Mouse (Mus musculus): ENCODE measurements at regions not wholly inside any gene's neighbourhood (a gene's known extent, or its start where the extent isn't known, plus 50 kb on each side); places are given as distances from the start of the nearest gene placed in this dataset.

- ATAC-seq: no peak
- 90% methylated on average over 9 of the region's 9 CpGs for WGBS
- H3K4me2 ChIP-seq (ENCODE audit: low read length): no peak overlapping the region
Observed at GRCm38 (mm10) chr12:77833411-77834169, 360.5 kb upstream of the Gm6657 start.

GRCm38 (mm10) chr12:77834891-77835290 is 359.2 kb upstream of the Gm6657 start:
- H3K36me3 ChIP-seq (ENCODE audit: control insufficient read depth, insufficient read depth, low read length): no peaks in the 10 kb centered on the region
- ATAC-seq: no peak
- H3K27ac ChIP-seq (ENCODE audit: low read length): no peak overlapping the region
- no peaks in the 10 kb centered on the region for H3K27me3 ChIP-seq (ENCODE audit: control insufficient read depth, insufficient read depth, low read depth, low read length)
- no peak overlapping the region for H3K4me3 ChIP-seq (ENCODE audit: low read depth, low read length)
- H3K9ac ChIP-seq (ENCODE audit: low read depth, low read length): no peak overlapping the region
- H3K4me2 ChIP-seq (ENCODE audit: low read length): no peak overlapping the region
- H3K4me1 ChIP-seq (ENCODE audit: control insufficient read depth, insufficient read depth, low read length): no peaks in the 10 kb centered on the region
- no peaks in the 10 kb centered on the region for H3K9me3 ChIP-seq (replicated peaks; ENCODE audit: control insufficient read depth, low read length, poor library complexity, severe bottlenecking)
- WGBS: 84% methylated on average over 1 of the region's 1 CpGs

More at GRCm38 (mm10) chr12:77833411-77834169, 360.5 kb upstream of the Gm6657 start:
- Histone ChIP-seq H3K36me3 (ENCODE audit: control insufficient read depth, insufficient read depth, low read length) (no peaks in the 10 kb centered on the region), H3K27ac (ENCODE audit: low read length) (no peak overlapping the region), H3K27me3 (ENCODE audit: control insufficient read depth, insufficient read depth, low read depth, low read length) (no peaks in the 10 kb centered on the region), H3K4me3 (ENCODE audit: low read depth, low read length) (no peak overlapping the region), H3K4me1 (ENCODE audit: control insufficient read depth, insufficient read depth, low read length) (no peaks in the 10 kb centered on the region), H3K9me3 (replicated peaks; ENCODE audit: control insufficient read depth, low read length, poor library complexity, severe bottlenecking) (no peaks in the 10 kb centered on the region), H3K9ac (ENCODE audit: low read depth, low read length) (no peak overlapping the region)

- Histone ChIP-seq H3K4me1 (ENCODE audit: control insufficient read depth, insufficient read depth, low read length) (no peaks in the 10 kb centered on the region), H3K36me3 (ENCODE audit: control insufficient read depth, insufficient read depth, low read length) (no peaks in the 10 kb centered on the region), H3K9ac (ENCODE audit: low read depth, low read length) (no peak overlapping the region), H3K9me3 (replicated peaks; ENCODE audit: control insufficient read depth, low read length, poor library complexity, severe bottlenecking) (no peaks in the 10 kb centered on the region), H3K4me2 (ENCODE audit: low read length) (no peak overlapping the region), H3K4me3 (ENCODE audit: low read depth, low read length) (no peak overlapping the region), H3K27ac (ENCODE audit: low read length) (no peak overlapping the region), H3K27me3 (ENCODE audit: control insufficient read depth, insufficient read depth, low read depth, low read length) (no peaks in the 10 kb centered on the region)
- WGBS: 72% methylated on average over 2 of the region's 2 CpGs
- no peak for ATAC-seq
Observed at GRCm38 (mm10) chr12:77836231-77836630, 357.8 kb upstream of the Gm6657 start.

- Histone ChIP-seq H3K27me3 (ENCODE audit: control insufficient read depth, insufficient read depth, low read depth, low read length) (no peaks in the 10 kb centered on the region), H3K9me3 (replicated peaks; ENCODE audit: control insufficient read depth, low read length, poor library complexity, severe bottlenecking) (no peaks in the 10 kb centered on the region), H3K4me2 (ENCODE audit: low read length) (no peak overlapping the region), H3K36me3 (ENCODE audit: control insufficient read depth, insufficient read depth, low read length) (no peaks in the 10 kb centered on the region), H3K4me1 (ENCODE audit: control insufficient read depth, insufficient read depth, low read length) (no peaks in the 10 kb centered on the region; the same call in 1 of the 2 replicates), H3K9ac (ENCODE audit: low read depth, low read length) (no peak overlapping the region), H3K27ac (ENCODE audit: low read length) (no peak overlapping the region), H3K4me3 (ENCODE audit: low read depth, low read length) (no peak overlapping the region)
- WGBS: 25% methylated on average over 7 of the region's 7 CpGs
- no peak for ATAC-seq
Observed at GRCm38 (mm10) chr12:77841844-77842415, 352.1 kb upstream of the Gm6657 start.

- peaks cover 13% of the 10 kb centered on the region for H3K4me1 ChIP-seq (ENCODE audit: control insufficient read depth, insufficient read depth, low read length)
- H3K36me3 ChIP-seq (ENCODE audit: control insufficient read depth, insufficient read depth, low read length): no peaks in the 10 kb centered on the region
- H3K4me3 ChIP-seq (ENCODE audit: low read depth, low read length): no peak overlapping the region
- 0 out of 2 replicates have a peak, but pooled peaks have one; percentile 67 for ATAC-seq
- 12% methylated on average over 9 of the region's 9 CpGs for WGBS
- H3K4me2 ChIP-seq (ENCODE audit: low read length): no peak overlapping the region
- H3K9ac ChIP-seq (ENCODE audit: low read depth, low read length): no peak overlapping the region
- no peaks in the 10 kb centered on the region for H3K27me3 ChIP-seq (ENCODE audit: control insufficient read depth, insufficient read depth, low read depth, low read length)
- H3K9me3 ChIP-seq (replicated peaks; ENCODE audit: control insufficient read depth, low read length, poor library complexity, severe bottlenecking): no peaks in the 10 kb centered on the region
- H3K27ac ChIP-seq (ENCODE audit: low read length): peak overlapping the region; percentile 32; the same call in 1 of the 2 replicates
Observed at GRCm38 (mm10) chr12:77852595-77853577, 341.2 kb upstream of the Gm6657 start.

GRCm38 (mm10) chr12:77854281-77855075 is 339.6 kb upstream of the Gm6657 start:
- peaks cover 13% of the 10 kb centered on the region for H3K4me1 ChIP-seq (ENCODE audit: control insufficient read depth, insufficient read depth, low read length)
- no peaks in the 10 kb centered on the region for H3K36me3 ChIP-seq (ENCODE audit: control insufficient read depth, insufficient read depth, low read length)
- WGBS: 52% methylated on average over 15 of the region's 15 CpGs
- no peak overlapping the region for H3K4me2 ChIP-seq (ENCODE audit: low read length)
- H3K4me3 ChIP-seq (ENCODE audit: low read depth, low read length): no peak overlapping the region
- no peaks in the 10 kb centered on the region for H3K27me3 ChIP-seq (ENCODE audit: control insufficient read depth, insufficient read depth, low read depth, low read length)
- H3K27ac ChIP-seq (ENCODE audit: low read length): no peak overlapping the region
- no peak for ATAC-seq
- no peaks in the 10 kb centered on the region for H3K9me3 ChIP-seq (replicated peaks; ENCODE audit: control insufficient read depth, low read length, poor library complexity, severe bottlenecking)
- H3K9ac ChIP-seq (ENCODE audit: low read depth, low read length): no peak overlapping the region

GRCm38 (mm10) chr12:77855796-77856195 is 338.2 kb upstream of the Gm6657 start:
- no peak overlapping the region for H3K9ac ChIP-seq (ENCODE audit: low read depth, low read length)
- no peaks in the 10 kb centered on the region for H3K27me3 ChIP-seq (ENCODE audit: control insufficient read depth, insufficient read depth, low read depth, low read length)
- H3K4me3 ChIP-seq (ENCODE audit: low read depth, low read length): no peak overlapping the region
- peaks cover 13% of the 10 kb centered on the region for H3K4me1 ChIP-seq (ENCODE audit: control insufficient read depth, insufficient read depth, low read length)
- ATAC-seq: no peak
- H3K4me2 ChIP-seq (ENCODE audit: low read length): no peak overlapping the region
- H3K9me3 ChIP-seq (replicated peaks; ENCODE audit: control insufficient read depth, low read length, poor library complexity, severe bottlenecking): no peaks in the 10 kb centered on the region
- WGBS: 61% methylated on average over 12 of the region's 12 CpGs
- H3K36me3 ChIP-seq (ENCODE audit: control insufficient read depth, insufficient read depth, low read length): no peaks in the 10 kb centered on the region
- H3K27ac ChIP-seq (ENCODE audit: low read length): no peak overlapping the region

- Histone ChIP-seq H3K4me1 (ENCODE audit: control insufficient read depth, insufficient read depth, low read length) (peaks cover 13% of the 10 kb centered on the region), H3K9me3 (replicated peaks; ENCODE audit: control insufficient read depth, low read length, poor library complexity, severe bottlenecking) (no peaks in the 10 kb centered on the region), H3K36me3 (ENCODE audit: control insufficient read depth, insufficient read depth, low read length) (no peaks in the 10 kb centered on the region), H3K27ac (ENCODE audit: low read length) (no peak overlapping the region), H3K4me3 (ENCODE audit: low read depth, low read length) (no peak overlapping the region), H3K4me2 (ENCODE audit: low read length) (no peak overlapping the region), H3K27me3 (ENCODE audit: control insufficient read depth, insufficient read depth, low read depth, low read length) (no peaks in the 10 kb centered on the region), H3K9ac (ENCODE audit: low read depth, low read length) (no peak overlapping the region)
- WGBS: 59% methylated on average over 4 of the region's 4 CpGs
- ATAC-seq: no peak
Observed at GRCm38 (mm10) chr12:77857281-77857680, 336.8 kb upstream of the Gm6657 start.

Data from midbrain, embryonic 16.5 days (tissue).